Mouse (Mus musculus) spleen, postnatal 4 days (tissue): Measurements from ENCODE around the gene G0s2.
"Not testable (repeated sequence)": the region's sequence is repeated elsewhere in the genome, so short reads cannot be mapped to it uniquely, and the experiment has no call there.

Experiments used
- DNase-seq, 2 experiments: peaks; one replicate each; pipeline ENCODE4 v3.0.0; 2022; ENCODE audit warnings: low spot score in 2 of 2

The G0s2 gene

DNA sequence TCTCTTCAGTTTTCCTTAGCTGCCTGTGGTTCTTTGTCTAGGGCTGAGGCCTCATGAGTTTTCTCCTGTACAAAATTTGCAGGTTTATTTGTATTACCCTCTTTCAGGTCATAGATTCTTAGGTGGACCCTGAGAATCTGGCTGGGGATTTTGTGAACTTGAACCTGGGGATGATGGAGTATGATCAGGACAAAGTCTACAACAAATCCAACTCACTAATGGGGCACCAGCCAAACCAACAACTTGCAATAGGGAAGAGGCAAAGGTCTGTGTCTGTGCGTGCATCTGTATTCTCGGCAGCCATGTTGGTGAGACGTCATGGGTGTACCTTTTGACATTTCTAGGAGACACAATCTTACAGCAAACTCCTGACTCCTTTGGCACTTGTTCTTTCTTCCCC is 16.1 kb upstream of the G0s2 start:
- DNase-seq, result no peak

DNA sequence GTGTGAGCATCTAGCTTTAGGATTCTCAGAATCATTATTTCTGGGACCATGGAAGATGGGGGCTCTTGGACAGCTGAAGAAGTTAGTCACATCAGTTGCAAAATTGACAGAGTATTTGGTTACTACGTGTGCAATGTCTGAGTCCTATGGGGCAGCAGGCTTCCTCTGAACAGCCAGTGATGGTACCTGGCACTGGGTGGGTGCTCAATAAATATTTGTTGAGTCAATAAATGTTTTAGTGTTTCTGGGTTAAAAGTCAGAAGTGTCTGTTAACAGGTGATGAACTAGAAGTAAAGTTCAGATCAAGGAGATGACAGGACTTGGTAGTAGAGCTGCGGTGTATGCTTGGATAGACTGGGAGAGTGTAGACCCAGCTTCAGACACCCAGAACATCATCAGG is 14.6 kb upstream of the G0s2 start:
- DNase-seq, result no peak

DNA sequence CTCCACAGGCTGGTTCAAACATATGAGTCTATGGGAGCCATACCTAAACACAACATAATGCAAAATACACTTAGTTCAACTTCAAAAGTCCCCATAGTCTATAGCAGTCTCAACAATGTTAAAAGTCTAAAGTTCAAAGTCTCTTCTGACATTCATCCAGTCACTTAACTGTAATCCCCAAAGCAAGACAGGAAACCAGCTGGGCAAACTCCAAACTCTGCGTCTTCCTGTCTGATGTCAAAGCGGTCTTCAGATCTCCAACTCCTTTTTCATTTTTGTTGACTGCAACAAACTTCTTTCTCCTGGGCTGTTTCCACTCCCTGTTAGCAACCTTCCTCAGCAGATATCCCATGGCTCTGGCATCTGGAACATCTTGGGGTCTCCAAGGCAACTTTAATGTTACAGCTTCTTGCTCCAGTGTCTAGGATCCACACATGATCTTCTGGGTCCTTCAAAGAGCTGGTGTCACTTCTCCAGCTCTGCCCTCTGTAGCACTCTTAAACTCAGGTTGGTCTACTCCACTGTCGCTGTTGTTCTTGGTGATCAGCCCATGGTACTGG is 12.8 kb upstream of the G0s2 start:
- DNase-seq, result not testable (repeated sequence)

DNA sequence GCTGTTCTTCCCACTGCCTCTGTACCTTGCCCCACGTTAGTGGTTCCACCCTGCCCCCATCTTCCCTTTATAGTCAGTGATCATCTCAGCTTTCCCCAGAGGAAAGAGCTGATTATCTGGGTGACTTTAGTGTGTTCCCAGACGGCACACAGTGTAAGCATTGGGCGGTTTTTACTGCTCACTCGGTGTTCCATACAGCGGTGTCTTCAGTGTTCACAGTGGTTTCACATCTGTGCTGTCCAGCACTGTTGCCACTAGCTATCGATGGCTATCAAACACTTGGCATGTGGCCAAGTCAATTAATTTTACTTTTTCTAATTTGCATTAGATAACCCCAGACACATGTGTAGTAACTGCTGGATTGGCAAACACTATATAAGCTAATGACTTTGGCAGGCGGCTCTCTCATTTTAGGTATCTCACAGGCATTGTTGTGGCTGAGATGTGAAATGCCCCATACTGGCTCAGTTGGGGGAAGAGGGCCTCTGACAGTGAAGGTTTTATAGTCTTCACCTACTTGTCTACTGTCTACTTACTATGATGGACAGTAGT is 11.3 kb upstream of the G0s2 start:
- DNase-seq, result no peak

DNA sequence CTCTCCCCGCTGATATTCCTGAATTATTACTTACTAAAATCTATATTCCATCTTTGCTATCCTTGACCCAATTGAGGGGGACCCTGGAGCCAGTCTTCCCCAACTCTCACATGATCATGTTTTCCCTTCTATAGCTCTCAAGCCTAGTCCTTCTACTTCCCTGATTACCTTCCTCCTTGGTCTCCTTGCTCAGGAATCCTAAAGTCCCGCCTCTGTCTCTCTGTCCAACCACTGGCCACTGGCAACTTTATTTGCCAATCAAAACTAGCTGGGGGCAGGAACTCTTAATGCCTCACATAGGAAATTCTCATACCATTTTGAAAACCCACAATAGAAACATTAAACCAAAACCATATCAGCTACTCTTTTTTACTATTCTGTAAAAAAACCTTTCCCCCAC is 8.3 kb upstream of the G0s2 start:
- no peak for DNase-seq

DNA sequence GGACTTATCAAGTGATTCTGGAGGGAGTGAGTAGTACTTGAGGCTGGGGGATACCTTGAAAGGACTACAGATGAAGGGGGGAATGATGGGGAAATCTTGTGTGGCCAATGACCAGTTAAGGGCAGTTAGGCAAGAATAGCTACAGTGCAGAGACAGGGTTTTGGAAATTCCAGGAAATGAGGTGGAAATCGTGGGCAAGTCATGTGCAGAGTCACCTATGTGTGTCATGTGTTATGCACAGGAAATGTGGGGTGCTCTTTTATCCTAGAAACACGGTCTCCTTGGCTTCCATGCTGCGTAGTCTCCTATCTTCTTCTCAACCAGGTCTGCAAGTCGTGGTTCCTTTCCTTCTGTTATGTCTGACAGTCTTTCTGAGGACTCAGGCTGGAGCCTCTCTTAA is 6.5 kb upstream of the G0s2 start:
- no peak for DNase-seq

DNA sequence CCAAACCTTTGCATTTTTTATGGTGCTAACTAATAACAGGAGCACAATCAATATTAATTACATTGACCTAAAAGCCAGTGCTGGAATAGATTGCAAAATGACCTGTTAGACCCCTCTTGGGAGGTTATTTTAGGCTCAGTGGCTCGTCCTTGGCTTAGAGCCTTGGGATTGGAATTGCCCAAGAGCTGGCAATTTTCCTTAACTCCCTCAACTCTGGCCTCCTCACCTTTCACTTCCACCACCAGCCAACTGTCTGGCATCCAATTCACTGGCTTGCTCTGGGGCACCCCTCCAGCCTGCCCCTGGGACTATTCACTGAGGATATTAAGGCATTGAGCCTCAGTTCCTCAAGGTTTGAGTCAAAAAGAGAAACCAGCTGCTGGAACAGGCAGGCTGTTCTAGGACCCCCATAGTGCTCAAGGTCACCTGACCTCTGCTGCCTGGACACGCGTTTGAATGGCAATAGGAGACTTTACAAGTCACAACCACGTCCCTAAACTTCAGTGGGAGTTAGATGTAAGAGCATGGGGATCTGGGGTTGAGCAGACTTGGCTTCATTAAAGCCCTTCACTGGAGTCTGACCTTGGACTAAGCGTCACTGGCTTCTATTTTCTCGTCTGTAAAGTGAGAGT is 5.5 kb upstream of the G0s2 start:
- DNase-seq, result no peak

DNA sequence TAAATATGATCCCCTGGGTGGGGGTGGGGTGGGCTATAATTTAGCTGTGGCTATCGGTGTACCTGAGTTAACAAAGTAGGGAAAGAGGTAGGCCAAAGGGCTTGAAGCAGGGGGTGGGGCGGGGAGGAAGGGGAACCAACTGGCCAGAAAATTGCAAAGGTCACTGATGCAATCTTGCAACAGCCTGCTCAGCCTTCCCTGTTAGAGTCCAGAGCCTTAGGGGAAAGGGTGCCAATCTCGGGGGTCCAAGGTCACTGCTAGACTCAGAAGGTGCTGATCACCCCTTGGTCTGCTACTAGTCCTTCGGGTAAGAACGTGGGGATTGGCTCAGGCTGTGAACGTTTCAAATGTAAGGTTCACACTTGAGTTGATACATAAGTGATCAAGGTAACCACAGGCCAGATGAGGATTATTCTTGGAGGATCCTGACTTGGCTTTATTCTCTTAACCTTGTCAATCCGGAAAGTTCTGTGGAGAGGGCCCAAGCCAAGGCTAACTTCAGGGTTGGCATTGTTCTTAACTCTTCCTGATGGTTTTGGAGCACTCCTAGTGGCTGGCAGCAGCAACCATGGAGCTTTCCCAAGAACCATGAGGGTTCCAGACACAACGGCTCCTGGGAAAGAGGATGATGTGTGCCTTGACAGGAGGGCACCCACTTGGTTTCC is 1.5 kb upstream of the G0s2 start:
- DNase-seq, result no peak

DNA sequence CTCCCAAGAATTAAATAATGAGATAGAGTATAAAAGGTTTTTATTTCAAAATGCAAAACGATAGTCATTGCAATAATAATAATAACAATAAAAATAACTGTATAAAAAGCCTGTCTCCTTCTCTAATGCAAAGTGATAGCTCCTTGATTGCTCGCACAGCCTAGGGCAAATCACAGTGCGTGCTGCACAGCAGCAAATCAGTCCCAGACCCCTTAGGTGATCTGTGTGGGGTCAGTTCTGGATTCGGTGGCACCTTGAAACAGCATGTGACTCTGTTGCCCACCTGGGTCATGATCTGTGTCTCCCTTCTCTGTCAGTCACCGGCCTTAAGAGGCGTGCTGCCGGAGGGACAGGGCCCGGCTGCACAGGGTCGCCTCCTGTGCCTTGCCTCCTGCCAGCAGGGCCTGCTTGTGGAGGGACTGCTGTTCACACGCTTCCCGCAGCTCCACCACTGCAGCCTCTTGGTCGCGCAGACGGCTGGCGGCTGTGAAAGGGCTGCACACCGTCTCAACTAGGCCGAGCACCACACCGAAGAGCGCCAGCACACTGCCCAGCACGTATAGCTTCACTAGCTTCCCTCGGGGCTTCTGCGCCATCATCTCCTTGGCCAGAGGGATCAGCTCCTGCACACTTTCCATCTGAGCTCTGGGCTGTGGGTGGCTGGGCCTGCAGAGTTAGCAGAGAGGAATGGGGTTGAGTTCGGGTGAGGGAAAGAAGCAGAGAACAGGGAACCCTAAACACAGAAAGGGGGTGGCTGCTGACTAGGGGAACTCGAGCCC is 691 bp downstream of the G0s2 start:
- peak in 1 of 2 experiments; percentile 63 for DNase-seq

DNA sequence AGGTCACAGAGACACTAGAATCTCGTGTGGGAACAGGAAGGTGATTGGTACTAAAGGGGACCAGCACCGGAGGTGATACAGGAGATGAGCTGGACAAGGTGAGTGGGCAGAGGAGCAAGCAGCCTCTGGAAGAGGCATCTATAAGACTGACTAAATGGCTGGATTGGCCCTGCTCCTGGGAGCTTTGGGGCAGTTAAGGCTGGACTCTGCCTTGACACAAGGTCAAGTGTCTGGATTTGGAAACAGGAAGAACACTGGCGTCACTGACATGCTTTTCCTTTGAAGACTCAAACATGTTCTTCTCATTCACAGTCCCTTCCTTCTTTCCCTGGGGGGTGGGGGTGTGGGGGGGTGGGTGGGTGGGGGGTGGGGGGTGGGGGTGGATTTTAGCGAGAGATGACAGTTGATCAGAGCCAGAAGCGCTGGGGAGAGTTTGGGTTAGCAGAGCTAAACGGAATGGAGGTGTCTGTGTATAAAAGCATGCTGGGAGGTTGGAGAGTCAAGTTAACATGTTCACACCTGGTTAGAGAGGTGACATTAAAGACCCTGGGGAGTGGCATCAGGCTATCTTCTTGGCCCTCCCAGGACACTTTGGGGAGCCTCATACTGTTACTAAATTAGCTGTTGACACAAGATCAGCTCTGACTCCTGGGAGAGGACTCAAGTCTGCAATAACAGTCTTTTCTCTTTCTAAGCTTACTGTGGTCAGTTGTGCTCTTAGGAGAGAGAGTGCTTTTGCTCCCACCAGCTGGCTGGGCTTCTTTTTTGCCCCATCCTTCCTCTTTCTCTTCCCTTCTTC is 1.9 kb downstream of the G0s2 start:
- DNase-seq, result no peak

DNA sequence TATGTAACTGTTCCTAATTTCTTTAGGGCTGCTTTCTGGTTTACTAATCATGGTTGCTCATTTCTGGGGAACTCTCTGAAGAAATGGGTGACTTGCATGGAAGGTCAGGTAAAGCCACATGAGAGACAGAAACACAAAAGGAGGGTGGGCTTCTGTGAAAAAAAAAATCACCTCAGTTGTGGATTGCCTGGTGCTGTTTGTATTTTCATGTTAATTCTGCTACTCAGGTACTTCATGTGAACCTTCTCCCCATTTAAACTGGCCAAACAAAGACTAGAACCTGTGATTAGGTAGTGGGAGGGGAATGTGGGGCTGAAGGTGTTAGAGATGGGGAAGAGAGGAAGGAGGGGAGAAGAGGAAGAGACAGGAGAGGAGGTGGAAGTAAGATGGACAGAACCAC is 7.3 kb downstream of the G0s2 start:
- DNase-seq, result no peak

DNA sequence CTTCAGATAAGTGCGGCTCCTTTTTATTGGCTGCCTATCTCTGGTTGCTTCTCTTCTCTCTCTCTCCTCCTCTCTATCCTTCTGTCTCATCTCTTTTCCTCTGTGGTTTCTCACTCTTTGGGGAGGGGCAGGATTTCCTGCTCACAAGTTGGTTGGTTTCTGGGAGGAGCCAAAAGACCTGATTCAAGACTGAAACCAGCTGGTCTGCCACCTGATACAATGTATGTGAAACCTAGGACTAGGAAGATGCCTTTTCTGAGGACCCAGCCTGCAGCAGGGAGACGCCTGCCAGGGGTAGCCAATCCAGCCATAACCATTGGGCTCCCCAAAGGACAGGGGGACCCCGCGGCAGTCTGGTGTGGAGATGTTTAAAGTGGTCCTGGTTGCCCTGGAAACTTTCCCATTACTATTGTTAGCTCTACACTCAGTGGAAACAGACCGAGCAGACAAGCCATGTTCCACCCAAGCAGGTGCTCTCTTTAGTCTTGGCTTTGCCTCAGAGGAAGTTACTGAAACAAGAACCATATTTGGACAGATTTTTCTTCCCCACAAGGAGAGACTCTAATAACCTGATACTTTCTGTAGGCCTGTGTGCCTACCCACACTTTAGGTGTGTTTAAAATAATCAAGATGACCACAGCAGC is 8.9 kb downstream of the G0s2 start, which contains the start of gene Hsd11b1:
Hsd11b1 (minus strand) TSS at position 121 of the 644 bp plus-strand sequence.
- peak in 1 of 2 experiments; percentile 63 for DNase-seq

DNA sequence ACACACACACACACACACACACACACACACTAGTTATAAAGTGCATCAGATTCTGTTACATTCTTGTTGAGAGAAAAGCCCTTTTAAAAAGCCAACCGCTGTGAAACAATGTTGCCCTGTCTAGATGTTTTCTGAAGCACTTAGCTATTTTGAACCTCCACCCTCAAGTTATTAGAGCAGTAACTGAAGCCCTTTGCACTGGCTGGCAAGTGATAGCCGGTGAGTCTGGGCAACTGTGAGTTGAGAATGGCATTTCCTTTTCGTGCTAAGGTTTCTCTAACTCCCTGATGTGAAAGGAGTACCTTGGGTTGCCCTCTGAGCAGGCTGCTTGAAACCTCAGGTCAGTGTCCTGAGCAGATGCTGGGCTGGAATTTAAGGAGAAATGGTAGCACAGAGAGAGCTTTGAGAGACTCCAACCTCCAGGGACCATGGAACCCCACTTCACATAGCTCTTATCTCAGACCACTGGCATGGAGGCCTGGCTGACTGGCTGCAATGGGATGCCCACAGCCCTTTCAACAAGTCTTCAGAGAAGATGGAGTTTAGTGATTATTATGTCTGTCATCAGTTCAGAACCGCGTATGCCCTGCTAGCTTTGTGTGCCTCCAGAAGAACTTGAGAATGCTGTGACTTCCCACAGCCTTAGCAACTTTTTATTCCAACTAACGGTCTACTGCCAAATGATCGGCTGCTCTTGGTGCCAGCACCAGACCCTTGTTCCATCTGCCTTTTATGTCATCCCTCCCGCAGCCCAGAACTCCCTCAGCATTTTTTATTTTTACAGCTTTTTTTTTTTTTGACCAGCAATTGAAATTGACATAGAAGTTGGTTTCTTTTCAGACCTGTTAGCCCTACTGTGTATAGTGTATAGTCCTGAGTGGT is 9.8 kb downstream of the G0s2 start:
- DNase-seq, result no peak

DNA sequence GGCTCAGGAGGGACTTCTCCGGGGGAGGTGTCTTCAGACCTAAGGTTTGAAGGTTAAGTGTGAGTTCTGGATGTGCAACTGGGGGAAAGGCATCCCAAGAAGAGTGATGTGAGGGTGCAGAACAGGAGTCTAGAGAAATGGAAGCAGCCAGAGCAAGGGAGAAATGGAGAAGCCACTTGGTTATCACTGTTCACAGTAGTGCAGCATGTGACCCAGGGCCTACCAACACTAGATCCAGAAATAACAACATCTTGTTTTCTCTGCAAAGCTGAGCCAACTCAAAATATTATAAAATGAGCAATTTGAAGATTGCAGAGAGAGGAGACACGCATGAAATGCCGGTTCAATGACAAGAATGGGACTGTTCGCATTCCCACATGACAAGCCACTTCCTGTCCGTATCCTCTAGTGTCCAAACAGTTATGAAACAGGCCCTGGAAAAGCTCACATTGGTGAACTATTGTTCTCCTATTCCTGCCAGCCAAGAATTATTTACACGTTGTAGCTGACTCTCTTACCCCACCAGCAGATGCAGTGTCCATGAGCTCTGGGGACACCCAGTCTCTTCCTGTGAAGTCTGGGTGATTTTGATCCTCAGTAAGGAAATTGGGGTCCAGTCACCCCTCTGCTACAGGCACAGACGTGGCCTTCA is 11.0 kb downstream of the G0s2 start:
- DNase-seq, result no peak

DNA sequence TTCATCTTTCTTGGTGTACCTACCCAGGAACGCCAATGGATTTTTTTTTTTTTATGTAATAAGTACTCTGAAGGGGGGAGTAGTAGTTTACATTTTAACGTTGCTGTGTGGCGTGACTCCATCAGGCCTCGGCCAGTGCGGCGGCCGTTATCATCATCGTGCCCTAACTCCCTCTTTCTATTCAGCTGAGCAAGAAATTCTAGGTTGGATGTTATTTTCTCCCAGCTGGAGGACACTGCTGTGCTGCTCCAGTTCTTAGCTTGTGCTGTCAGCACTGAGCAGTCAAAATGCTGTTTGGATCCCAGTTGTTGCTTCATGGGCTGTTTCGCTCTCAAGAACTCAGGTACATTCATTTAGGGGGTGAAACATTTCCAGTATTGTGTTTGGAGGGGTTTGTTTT is 13.5 kb downstream of the G0s2 start:
- DNase-seq, result no peak

DNA sequence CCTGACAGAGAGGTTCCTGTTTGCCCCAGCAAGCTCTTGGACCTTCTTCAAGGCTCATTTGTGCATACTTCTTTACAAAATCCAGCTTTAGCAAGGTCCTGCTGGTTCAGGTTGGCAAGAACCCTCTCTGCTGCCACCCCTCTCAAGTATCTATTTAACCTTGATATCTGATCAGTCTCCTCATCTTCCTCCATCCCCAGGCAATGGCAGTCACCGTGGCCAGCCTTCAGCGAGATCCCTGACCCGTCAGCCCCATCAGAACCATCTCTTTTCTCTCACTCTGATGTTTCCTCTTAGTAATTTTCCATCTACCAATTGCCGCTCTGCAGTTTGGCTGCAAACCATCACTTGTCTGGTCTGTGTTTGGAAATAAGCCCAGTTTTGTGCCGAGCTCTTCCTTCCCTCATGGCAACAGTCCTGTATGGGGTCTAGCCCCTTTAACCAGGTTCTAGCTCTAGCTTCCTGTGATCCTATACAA is 16.4 kb downstream of the G0s2 start:
- no peak for DNase-seq

DNA sequence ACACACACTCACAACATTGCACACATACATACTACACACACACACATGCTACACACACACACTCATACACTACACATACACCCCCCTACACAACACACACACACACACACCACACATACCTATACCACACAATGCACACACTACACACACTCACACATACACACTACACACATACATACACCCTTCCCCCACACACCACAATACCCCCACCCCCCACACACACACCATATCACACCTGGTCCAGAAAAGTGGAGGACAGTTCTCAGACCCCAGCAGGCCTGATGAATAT is 16.8 kb downstream of the G0s2 start:
- DNase-seq, result no peak

DNA sequence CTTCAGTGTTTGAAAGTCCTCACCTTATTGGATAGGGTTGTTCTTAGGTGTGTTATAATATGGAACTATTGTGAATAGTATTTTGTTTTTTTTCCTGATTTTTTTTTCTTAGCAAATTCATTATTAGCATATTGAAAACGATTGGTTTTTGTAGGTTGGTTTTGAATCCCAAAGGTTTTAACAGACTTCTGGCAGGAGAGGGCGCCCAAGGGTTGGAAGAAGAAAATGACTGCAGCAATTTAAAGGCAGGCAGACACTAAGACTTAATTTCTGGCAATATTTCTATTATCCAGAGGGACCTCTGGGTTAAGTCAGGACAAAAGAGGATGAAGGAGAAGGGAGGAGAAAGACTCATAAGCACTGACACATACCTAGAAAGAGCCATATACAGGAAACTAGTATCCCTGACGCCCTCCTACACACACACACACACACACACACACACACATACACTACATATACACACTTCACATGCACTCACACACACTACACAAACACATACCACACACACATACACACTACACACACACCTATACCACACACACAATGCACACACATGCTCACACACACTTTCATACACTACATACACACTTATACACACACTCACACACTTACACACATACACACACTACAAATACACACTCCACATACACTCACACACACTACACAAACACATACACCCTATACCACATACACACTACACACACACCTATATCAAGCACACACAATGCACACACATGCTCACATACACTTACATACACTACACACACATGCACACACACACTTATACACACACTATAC is 17.3 kb downstream of the G0s2 start:
- DNase-seq, result peak; percentile 37 to 76

DNA sequence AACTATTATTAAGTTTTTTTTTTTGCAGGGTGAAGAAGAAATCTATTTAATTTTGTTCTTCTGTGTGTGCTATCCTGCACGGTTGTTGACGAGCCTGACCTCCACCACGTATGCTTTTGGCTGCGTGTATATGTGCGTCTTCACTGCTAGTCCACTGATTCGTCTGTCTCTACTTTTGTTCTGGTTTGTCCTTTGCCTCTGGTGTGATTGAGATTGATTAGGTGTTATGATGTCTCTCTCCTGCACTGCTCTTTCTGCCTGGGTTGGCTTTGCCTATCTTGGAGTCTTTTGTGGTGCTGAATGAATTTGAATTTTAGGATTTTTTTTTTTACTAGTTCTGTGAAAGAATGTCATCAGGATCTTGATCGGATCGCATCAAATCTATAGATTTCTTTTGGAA is 18.0 kb downstream of the G0s2 start:
- DNase-seq, result no peak
